Mouse (Mus musculus) lung, adult 18-20 months (tissue): ENCODE results near the gene C5ar2.
"Not testable (repeated sequence)": the region's sequence is repeated elsewhere in the genome, so short reads cannot be mapped to it uniquely, and the experiment has no call there.

Experiments used
- DNase-seq, 2 experiments: peaks; one replicate each; pipeline ENCODE4 v3.0.0; 2022; ENCODE audit warnings: mixed read lengths in 2 of 2

The C5ar2 gene

GRCm38 (mm10) chr7:16255963-16256362, 12.0 kb upstream of the C5ar2 start:
- not testable (repeated sequence) for DNase-seq

GRCm38 (mm10) chr7:16254195-16254594, 10.2 kb upstream of the C5ar2 start:
- peak in 1 of 2 experiments; percentile 27 for DNase-seq

GRCm38 (mm10) chr7:16250687-16251086, 6.7 kb upstream of the C5ar2 start:
- no peak for DNase-seq

- DNase-seq: peak; percentile 49 to 56
These were observed 2.0 kb upstream of the C5ar2 start for GRCm38 (mm10) chr7:16245958-16246357.

- no peak for DNase-seq
These were observed 1.8 kb downstream of the C5ar2 start for GRCm38 (mm10) chr7:16242198-16242597.

GRCm38 (mm10) chr7:16241787-16242186, 2.2 kb downstream of the C5ar2 start:
- no peak for DNase-seq

GRCm38 (mm10) chr7:16240978-16241303, 3.0 kb downstream of the C5ar2 start:
- DNase-seq: no peak

- DNase-seq: no peak
These were observed 3.5 kb downstream of the C5ar2 start for GRCm38 (mm10) chr7:16240281-16240977.

- peak; percentile 58 to 69 for DNase-seq
These were observed 4.4 kb downstream of the C5ar2 start for GRCm38 (mm10) chr7:16239554-16239997.

- peak; percentile 53 to 71 for DNase-seq
These were observed 14.1 kb downstream of the C5ar2 start for GRCm38 (mm10) chr7:16229869-16230268.

- peak; percentile 95 to 96 for DNase-seq
These were observed 22.2 kb downstream of the C5ar2 start, which contains the start of gene Dhx34 for GRCm38 (mm10) chr7:16221582-16222272. TSS of gene Dhx34 (minus strand) at chr7:16222037.

GRCm38 (mm10) chr7:16213986-16214385, 30.0 kb downstream of the C5ar2 start:
- no peak for DNase-seq

- no peak for DNase-seq
These were observed 30.8 kb downstream of the C5ar2 start for GRCm38 (mm10) chr7:16213196-16213595.

GRCm38 (mm10) chr7:16210862-16211365, 33.0 kb downstream of the C5ar2 start:
- peak in 1 of 2 experiments; percentile 12 for DNase-seq

GRCm38 (mm10) chr7:16208781-16209665, 34.9 kb downstream of the C5ar2 start:
- peak in 1 of 2 experiments; percentile 20 for DNase-seq

GRCm38 (mm10) chr7:16207496-16207895, 36.5 kb downstream of the C5ar2 start:
- DNase-seq: peak; percentile 49 to 60

- peak in 1 of 2 experiments; percentile 21 for DNase-seq
These were observed 36.9 kb downstream of the C5ar2 start for GRCm38 (mm10) chr7:16207076-16207475.

- peak in 1 of 2 experiments; percentile 18 for DNase-seq
These were observed 39.2 kb downstream of the C5ar2 start for GRCm38 (mm10) chr7:16204791-16205190.

- DNase-seq: no peak
These were observed 40.5 kb downstream of the C5ar2 start for GRCm38 (mm10) chr7:16203505-16203903.

GRCm38 (mm10) chr7:16202756-16203504, 41.0 kb downstream of the C5ar2 start:
- no peak for DNase-seq

GRCm38 (mm10) chr7:16201136-16201535, 42.8 kb downstream of the C5ar2 start:
- no peak for DNase-seq

GRCm38 (mm10) chr7:16198540-16198939, 45.4 kb downstream of the C5ar2 start:
- DNase-seq: no peak
